Mouse (Mus musculus) midbrain, embryonic 15.5 days (tissue): ENCODE measurements around the gene Napepld. TPM values are rescaled to one million over a fixed set of nuclear protein-coding genes. Genes with fewer than 3 reads are reported as not detected.
"Not testable (repeated sequence)": the region's sequence is repeated elsewhere in the genome, so short reads cannot be mapped to it uniquely, and the experiment has no call there.

Experiments
- ATAC-seq: fragments of 200-750 bp; cut with Nextera tagmentation; replicated peaks from 2 replicates; pipeline ENCODE4 v1.8.0; 2017; ENCODE audit warnings: moderate TSS enrichment
- H3K27ac ChIP-seq: fragments of 300-500 bp; sonication (generic); 2 replicates; pipeline ENCODE4 v1.5.1; 2015; ENCODE audit warnings: mild to moderate bottlenecking, inconsistent platforms
- H3K27me3 ChIP-seq: fragments of 300-500 bp; sonication (generic); replicated peaks from 2 replicates; pipeline ENCODE4 v1.6.1; 2015; ENCODE audit warnings: inconsistent platforms
- H3K36me3 ChIP-seq: fragments of 300-500 bp; sonication (generic); replicated peaks from 2 replicates; pipeline ENCODE4 v1.6.1; 2015; ENCODE audit warnings: inconsistent platforms
- H3K4me1 ChIP-seq: fragments of 300-500 bp; sonication (generic); 2 replicates; pipeline ENCODE4 v1.6.1; 2015; ENCODE audit warnings: inconsistent platforms
- H3K4me2 ChIP-seq: fragments of 300-500 bp; sonication (generic); 2 replicates; pipeline ENCODE4 v1.6.1; 2015; ENCODE audit warnings: inconsistent platforms, mild to moderate bottlenecking, moderate library complexity
- H3K4me3 ChIP-seq: fragments of 300-500 bp; sonication (generic); 2 replicates; pipeline ENCODE4 v1.5.1; 2015; ENCODE audit warnings: mild to moderate bottlenecking, inconsistent platforms
- H3K9ac ChIP-seq: fragments of 300-500 bp; sonication (generic); 2 replicates; pipeline ENCODE4 v1.6.1; 2015; ENCODE audit warnings: mild to moderate bottlenecking, inconsistent platforms
- H3K9me3 ChIP-seq: fragments of 300-500 bp; sonication (generic); 2 replicates; pipeline ENCODE4 v1.6.1; 2016; ENCODE audit warnings: inconsistent platforms
- WGBS: fragments of 180-500 bp; shearing (Covaris S2); methylation state at CpG from one replicate; pipeline ENCODE4 v1.1.7; 2015; ENCODE audit warnings: mixed read lengths; 5-methylcytosine and 5-hydroxymethylcytosine counted together
- polyA plus RNA-seq: library from polyadenylated mRNA; unstranded; fragments of >200 nt; fragmentation: Nextera tagmentation; extraction: Ambion mirVana; gene quantifications from 2 replicates; pipeline ENCODE4 v1.2.1, GENCODE M21; 2015

Napepld gene
- polyA plus RNA-seq, 1 experiment from 2014 or later: 2.5 TPM

- Histone ChIP-seq H3K9ac (no peak overlapping the region), H3K4me3 (no peak overlapping the region), H3K9me3 (no peaks in the 10 kb centered on the region), H3K4me1 (peaks cover 14% of the 10 kb centered on the region), H3K27ac (peak overlapping the region; percentile 77), H3K4me2 (no peak overlapping the region), H3K36me3 (no peaks in the 10 kb centered on the region), H3K27me3 (no peaks in the 10 kb centered on the region)
- WGBS: 12% methylated on average over 3 of the region's 3 CpGs
- ATAC-seq: peak; percentile 13; the same call in 1 of the 2 replicates
These were observed 31.1 kb upstream of the Napepld start for GRCm38 (mm10) chr5:21732177-21732911.

GRCm38 (mm10) chr5:21729107-21729506, 27.9 kb upstream of the Napepld start:
- H3K9me3 ChIP-seq: no peaks in the 10 kb centered on the region
- no peak overlapping the region for H3K27ac ChIP-seq
- no peak overlapping the region for H3K4me3 ChIP-seq
- H3K9ac ChIP-seq: no peak overlapping the region
- 87% methylated on average over 5 of the region's 5 CpGs for WGBS
- no peak overlapping the region for H3K4me2 ChIP-seq
- H3K4me1 ChIP-seq: peaks cover 23% of the 10 kb centered on the region
- ATAC-seq: no peak
- H3K36me3 ChIP-seq: no peaks in the 10 kb centered on the region
- no peaks in the 10 kb centered on the region for H3K27me3 ChIP-seq

- H3K4me3 ChIP-seq: no peak overlapping the region
- peak; percentile 65 for ATAC-seq
- H3K27me3 ChIP-seq: no peaks in the 10 kb centered on the region
- 4% methylated on average over 7 of the region's 7 CpGs for WGBS
- peak overlapping the region; percentile 65 for H3K27ac ChIP-seq
- H3K4me1 ChIP-seq: peaks cover 12% of the 10 kb centered on the region
- no peak overlapping the region; the same call in 1 of the 2 replicates for H3K4me2 ChIP-seq
- no peaks in the 10 kb centered on the region for H3K9me3 ChIP-seq
- no peak overlapping the region for H3K9ac ChIP-seq
- no peaks in the 10 kb centered on the region for H3K36me3 ChIP-seq
These were observed 23.7 kb upstream of the Napepld start for GRCm38 (mm10) chr5:21724872-21725271.

- ATAC-seq: no peak
- peak overlapping the region; percentile 65 for H3K27ac ChIP-seq
- H3K9ac ChIP-seq: no peak overlapping the region
- no peak overlapping the region for H3K4me3 ChIP-seq
- no peaks in the 10 kb centered on the region for H3K36me3 ChIP-seq
- H3K4me2 ChIP-seq: no peak overlapping the region
- H3K9me3 ChIP-seq: no peaks in the 10 kb centered on the region
- 16% methylated on average over 1 of the region's 1 CpGs for WGBS
- peaks cover 12% of the 10 kb centered on the region for H3K4me1 ChIP-seq
- H3K27me3 ChIP-seq: no peaks in the 10 kb centered on the region
These were observed 23.2 kb upstream of the Napepld start for GRCm38 (mm10) chr5:21724427-21724826.

- no peaks in the 10 kb centered on the region for H3K9me3 ChIP-seq
- H3K27ac ChIP-seq: no peak overlapping the region
- 98% methylated on average over 2 of the region's 2 CpGs for WGBS
- H3K36me3 ChIP-seq: no peaks in the 10 kb centered on the region
- no peak overlapping the region for H3K4me2 ChIP-seq
- ATAC-seq: no peak
- H3K27me3 ChIP-seq: no peaks in the 10 kb centered on the region
- no peak overlapping the region for H3K9ac ChIP-seq
- no peak overlapping the region for H3K4me3 ChIP-seq
- H3K4me1 ChIP-seq: peaks cover 3% of the 10 kb centered on the region; the same call in 1 of the 2 replicates
These were observed 18.0 kb upstream of the Napepld start for GRCm38 (mm10) chr5:21719209-21719608.

- H3K9ac ChIP-seq: no peak overlapping the region
- no peaks in the 10 kb centered on the region for H3K9me3 ChIP-seq
- no peaks in the 10 kb centered on the region for H3K27me3 ChIP-seq
- H3K27ac ChIP-seq: no peak overlapping the region
- no peak for ATAC-seq
- no peaks in the 10 kb centered on the region for H3K36me3 ChIP-seq
- no peaks in the 10 kb centered on the region for H3K4me1 ChIP-seq
- no peak overlapping the region for H3K4me3 ChIP-seq
- no peak overlapping the region for H3K4me2 ChIP-seq
- 93% methylated on average over 5 of the region's 5 CpGs for WGBS
These were observed 17.4 kb upstream of the Napepld start for GRCm38 (mm10) chr5:21718546-21718945.

- no peak overlapping the region for H3K4me3 ChIP-seq
- H3K36me3 ChIP-seq: no peaks in the 10 kb centered on the region
- 84% methylated on average over 10 of the region's 10 CpGs for WGBS
- no peak overlapping the region for H3K4me2 ChIP-seq
- H3K4me1 ChIP-seq: no peaks in the 10 kb centered on the region
- no peaks in the 10 kb centered on the region for H3K27me3 ChIP-seq
- no peaks in the 10 kb centered on the region for H3K9me3 ChIP-seq
- ATAC-seq: no peak
- no peak overlapping the region for H3K9ac ChIP-seq
- no peak overlapping the region for H3K27ac ChIP-seq
These were observed 16.0 kb upstream of the Napepld start for GRCm38 (mm10) chr5:21717165-21717715.

GRCm38 (mm10) chr5:21714447-21714846, 13.3 kb upstream of the Napepld start:
- ATAC-seq: no peak
- Histone ChIP-seq H3K4me2 (no peak overlapping the region), H3K9me3 (no peaks in the 10 kb centered on the region), H3K4me3 (no peak overlapping the region), H3K9ac (no peak overlapping the region), H3K27ac (no peak overlapping the region), H3K4me1 (no peaks in the 10 kb centered on the region), H3K36me3 (no peaks in the 10 kb centered on the region), H3K27me3 (no peaks in the 10 kb centered on the region)
- 86% methylated on average over 4 of the region's 4 CpGs for WGBS

- 78% methylated on average over 13 of the region's 13 CpGs for WGBS
- Histone ChIP-seq H3K9ac (no peak overlapping the region), H3K9me3 (no peaks in the 10 kb centered on the region), H3K4me3 (no peak overlapping the region), H3K36me3 (no peaks in the 10 kb centered on the region), H3K27ac (no peak overlapping the region), H3K27me3 (no peaks in the 10 kb centered on the region), H3K4me1 (no peaks in the 10 kb centered on the region), H3K4me2 (no peak overlapping the region)
- no peak for ATAC-seq
These were observed 11.0 kb upstream of the Napepld start for GRCm38 (mm10) chr5:21712127-21712715.

GRCm38 (mm10) chr5:21708011-21708410, 6.8 kb upstream of the Napepld start:
- not testable (repeated sequence) for H3K4me1 ChIP-seq, H3K27me3 ChIP-seq, ATAC-seq, H3K4me2 ChIP-seq, H3K27ac ChIP-seq, H3K9me3 ChIP-seq, H3K9ac ChIP-seq, H3K36me3 ChIP-seq, H3K4me3 ChIP-seq
- 84% methylated on average over 8 of the region's 8 CpGs for WGBS

GRCm38 (mm10) chr5:21706546-21706945, 5.3 kb upstream of the Napepld start:
- Histone ChIP-seq H3K4me3 (no peak overlapping the region), H3K4me1 (no peaks in the 10 kb centered on the region), H3K27me3 (no peaks in the 10 kb centered on the region), H3K9me3 (no peaks in the 10 kb centered on the region), H3K4me2 (no peak overlapping the region), H3K27ac (no peak overlapping the region), H3K9ac (no peak overlapping the region), H3K36me3 (no peaks in the 10 kb centered on the region)
- ATAC-seq: no peak
- WGBS: 95% methylated on average over 4 of the region's 4 CpGs

- no peaks in the 10 kb centered on the region for H3K9me3 ChIP-seq
These were observed 2.5 kb upstream of the Napepld start for GRCm38 (mm10) chr5:21703708-21704107.

More at GRCm38 (mm10) chr5:21703708-21704107, 2.5 kb upstream of the Napepld start:
- Histone ChIP-seq H3K4me2 (no peak overlapping the region), H3K27me3 (no peaks in the 10 kb centered on the region), H3K9ac (no peak overlapping the region), H3K4me1 (peaks cover 3% of the 10 kb centered on the region), H3K27ac (no peak overlapping the region), H3K4me3 (no peak overlapping the region), H3K36me3 (no peaks in the 10 kb centered on the region)
- WGBS: 89% methylated on average over 3 of the region's 3 CpGs
- no peak for ATAC-seq
